Mouse (Mus musculus) mouse embryonic stem cell (cell line): Measurements from ENCODE around the gene Xpa.

Experiments used
- in situ Hi-C, 2 experiments: fragments of 300-500 bp; cut with MboI; formaldehyde crosslinking; loops; 1 replicate in 1 of 2; 3 replicates in 1 of 2; pipeline ENCODE4 v1.14.3; 2019 to 2020; ENCODE audit warnings: low sequenced_read_pairs in 2 of 2, low pct_unique_long_range_greater_than_20kb in 1 of 2, mixed read lengths in 1 of 2; ENCODE audit not compliant: unreplicated experiment in 1 of 2

Gene Xpa

DNA sequence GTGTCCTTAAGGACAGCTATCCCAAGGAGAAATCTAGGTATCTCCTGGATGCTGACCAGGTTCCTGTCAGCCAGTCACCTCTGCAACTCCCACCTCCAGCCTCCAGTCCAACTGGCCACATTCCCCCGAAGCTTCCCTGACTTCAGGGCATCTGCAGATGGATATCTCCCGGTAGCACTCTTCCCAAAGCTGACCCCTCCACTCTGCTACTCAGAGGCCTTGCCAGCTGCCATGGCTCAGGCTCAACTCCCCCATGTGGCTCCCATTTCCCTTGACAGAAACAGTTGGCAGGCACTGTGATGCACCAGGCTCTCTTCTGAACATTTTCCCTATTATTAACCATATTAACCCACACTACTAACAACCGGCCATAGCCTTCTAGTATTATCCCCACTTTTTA lies 84.8 kb downstream of the Xpa start:
- in situ Hi-C loops: no loop called here

DNA sequence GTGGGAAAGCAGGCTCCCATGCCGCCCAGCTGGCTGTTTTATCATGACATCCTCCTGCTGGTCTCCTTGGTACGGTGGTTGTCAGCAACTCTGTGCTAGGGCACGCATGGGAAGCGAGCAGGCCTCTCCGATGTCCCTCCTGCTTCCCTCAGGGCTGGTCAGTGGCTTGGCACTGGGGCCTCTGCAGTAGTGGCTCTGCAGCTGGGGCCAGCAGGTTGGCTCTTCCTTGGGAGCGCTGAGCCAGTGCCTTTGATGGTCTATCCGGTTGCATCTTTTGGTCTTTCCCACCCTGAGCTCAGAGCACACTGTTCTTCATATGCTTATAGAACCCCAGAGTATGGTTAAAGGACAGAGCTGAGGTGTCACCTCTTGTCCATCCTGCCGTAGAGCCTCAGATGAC lies 86.0 kb downstream of the Xpa start:
- in situ Hi-C loops: no loop called here
